Mouse (Mus musculus) lung, adult 2 months (tissue): ENCODE measurements around the gene Lgi2.

Experiments used
- CTCF ChIP-seq: fragments of 200-500 bp; IDR thresholded peaks from 2 replicates; pipeline ENCODE4 v1.5.1; 2011; ENCODE audit warnings: mild to moderate bottlenecking, low read length, control low read depth; ENCODE audit not compliant: insufficient read depth
- POLR2A ChIP-seq: fragments of 200-500 bp; IDR thresholded peaks from 2 replicates; pipeline ENCODE4 v1.6.1; 2011; ENCODE audit warnings: low read depth, mild to moderate bottlenecking, control low read depth, low read length, borderline replicate concordance; ENCODE audit errors: extremely low read depth

DNA sequence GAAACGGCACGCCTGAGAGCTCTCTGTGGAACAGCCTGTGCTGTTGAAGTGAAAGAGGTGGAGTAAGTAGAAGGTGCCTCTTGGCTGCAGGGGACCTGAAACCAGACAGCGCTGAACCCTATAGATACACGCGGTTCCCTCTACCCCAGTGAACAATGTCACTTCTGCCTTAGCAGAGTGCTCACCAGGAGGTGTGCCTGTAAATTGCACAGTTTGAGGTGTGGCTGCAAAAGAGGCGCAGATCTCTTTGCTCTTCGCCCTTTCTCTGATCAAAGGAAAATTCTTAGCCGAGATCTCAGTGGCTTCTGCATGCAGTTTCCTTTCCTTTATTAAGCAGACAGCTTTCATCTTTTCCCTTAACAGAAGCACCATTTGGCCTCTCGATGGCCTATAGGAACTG, 49.2 kb upstream of the Lgi2 start:
- TF ChIP-seq POLR2A, result no peak
- TF ChIP-seq CTCF, result no peak
